Mouse (Mus musculus): ENCODE data around the gene Rrp1b.

- TF ChIP-seq EP300 (IDR thresholded peaks at IDR 0.05; ENCODE audit: low read depth) (no peak), CTCF (IDR thresholded peaks at IDR 0.05; ENCODE audit: low read depth) (no peak)
Measured at GRCm38 (mm10) chr17:31989035-31989434, 46.9 kb upstream of the Rrp1b start.
